Mouse (Mus musculus) lung, postnatal 36 days (tissue): ENCODE results near the gene Ly6g6e.
A peak's percentile ranks its signal among the peaks of the same experiment; 100 is the strongest.
"Not testable (repeated sequence)": the region's sequence is repeated elsewhere in the genome, so short reads cannot be mapped to it uniquely, and the experiment has no call there.

Experiments
- DNase-seq: peaks from one replicate; pipeline ENCODE4 v3.0.0; 2022; ENCODE audit warnings: mixed read lengths

Ly6g6e gene

DNA sequence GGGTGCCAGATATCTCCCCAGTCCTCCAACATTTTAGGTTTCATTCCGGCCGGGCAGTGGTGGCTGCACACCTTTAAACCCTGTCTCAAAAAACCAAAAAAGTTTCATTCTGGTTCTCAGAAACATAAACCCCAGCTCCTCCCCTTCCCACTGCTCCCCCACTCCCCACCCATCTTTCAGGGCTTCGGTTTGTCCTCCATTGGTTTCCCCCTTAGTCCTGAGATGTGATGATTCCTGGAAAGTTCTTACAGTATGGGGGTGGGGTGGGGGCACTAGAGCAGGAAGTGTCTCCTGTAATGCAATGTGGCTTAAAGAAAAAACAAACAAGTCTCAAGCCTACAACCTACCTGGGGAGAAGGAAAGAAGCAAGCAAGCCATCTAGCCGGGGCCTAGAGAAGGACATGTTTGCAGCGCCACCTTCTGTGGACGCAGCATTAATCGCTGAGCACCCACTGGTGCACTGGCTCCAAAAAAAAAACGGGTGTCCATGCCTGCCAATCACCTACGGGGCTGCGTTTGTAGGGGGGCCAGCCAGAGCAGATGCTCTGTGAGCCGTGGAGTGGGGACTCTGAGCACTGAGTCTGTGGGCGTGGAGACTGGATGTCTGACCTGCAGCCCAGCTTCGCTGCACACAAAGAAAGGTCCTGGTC lies 29.2 kb downstream of the Ly6g6e start:
- DNase-seq: peak; percentile 61

DNA sequence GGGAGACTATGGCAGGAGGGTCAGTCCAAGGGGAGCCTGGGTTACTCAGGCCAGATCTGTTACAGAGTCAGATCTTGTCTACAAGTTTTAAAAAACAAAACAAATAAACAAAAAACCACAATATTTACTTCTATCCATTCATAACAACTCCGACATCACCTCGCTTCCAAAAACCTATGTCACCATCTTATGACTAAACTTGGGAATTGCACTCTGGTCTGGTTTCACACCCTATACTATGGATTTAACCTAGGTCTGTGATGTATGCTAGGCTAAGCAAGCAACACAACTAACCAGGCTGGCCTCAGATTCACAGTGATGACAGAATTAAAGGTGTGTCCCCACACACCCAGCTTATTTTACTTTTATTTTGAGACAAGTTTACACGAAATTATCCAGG lies 29.8 kb downstream of the Ly6g6e start:
- no peak for DNase-seq

DNA sequence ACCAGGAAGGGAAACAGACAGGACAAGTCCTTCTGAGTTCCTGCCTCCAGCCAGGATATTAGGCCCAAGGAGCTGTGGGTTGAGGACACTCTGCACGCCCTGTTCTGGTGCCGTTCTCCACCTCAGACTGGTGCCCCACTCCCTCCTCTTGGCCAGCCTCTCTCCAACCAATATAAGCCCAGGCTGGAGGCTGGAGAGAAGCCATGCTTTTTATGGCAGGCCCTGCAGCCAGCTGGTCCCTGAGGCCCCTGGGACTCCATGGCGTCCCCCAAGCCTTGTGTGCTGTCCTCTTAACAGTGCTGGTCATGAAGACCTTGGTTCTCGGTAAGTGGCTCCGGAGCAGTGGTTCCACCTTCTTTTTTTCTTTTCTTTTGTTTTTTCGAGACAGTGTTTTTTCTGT lies 31.4 kb downstream of the Ly6g6e start, which contains the start of gene Ly6g5c:
TSS of gene Ly6g5c (plus strand) at position 183 of the 400 bp plus-strand sequence.
- DNase-seq: no peak

DNA sequence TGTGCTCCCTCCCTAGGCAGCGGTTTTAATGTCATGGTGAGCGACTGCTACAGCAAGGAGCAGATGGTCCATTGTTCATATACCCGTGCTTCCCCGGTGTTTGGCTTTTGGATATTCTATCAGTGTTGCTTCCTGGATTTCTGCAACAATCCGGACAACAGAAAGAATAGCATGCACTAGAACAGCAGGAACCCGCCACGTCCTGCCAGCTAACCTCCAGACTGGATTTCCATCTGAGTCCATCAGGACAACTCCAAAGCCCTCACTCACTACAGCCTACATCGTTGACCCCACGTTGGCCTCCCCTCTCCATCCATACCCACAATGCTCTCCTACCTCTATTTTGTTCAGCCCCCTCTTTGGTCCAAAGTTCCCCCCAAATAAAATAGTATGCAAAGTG lies 35.1 kb downstream of the Ly6g6e start:
- no peak for DNase-seq

DNA sequence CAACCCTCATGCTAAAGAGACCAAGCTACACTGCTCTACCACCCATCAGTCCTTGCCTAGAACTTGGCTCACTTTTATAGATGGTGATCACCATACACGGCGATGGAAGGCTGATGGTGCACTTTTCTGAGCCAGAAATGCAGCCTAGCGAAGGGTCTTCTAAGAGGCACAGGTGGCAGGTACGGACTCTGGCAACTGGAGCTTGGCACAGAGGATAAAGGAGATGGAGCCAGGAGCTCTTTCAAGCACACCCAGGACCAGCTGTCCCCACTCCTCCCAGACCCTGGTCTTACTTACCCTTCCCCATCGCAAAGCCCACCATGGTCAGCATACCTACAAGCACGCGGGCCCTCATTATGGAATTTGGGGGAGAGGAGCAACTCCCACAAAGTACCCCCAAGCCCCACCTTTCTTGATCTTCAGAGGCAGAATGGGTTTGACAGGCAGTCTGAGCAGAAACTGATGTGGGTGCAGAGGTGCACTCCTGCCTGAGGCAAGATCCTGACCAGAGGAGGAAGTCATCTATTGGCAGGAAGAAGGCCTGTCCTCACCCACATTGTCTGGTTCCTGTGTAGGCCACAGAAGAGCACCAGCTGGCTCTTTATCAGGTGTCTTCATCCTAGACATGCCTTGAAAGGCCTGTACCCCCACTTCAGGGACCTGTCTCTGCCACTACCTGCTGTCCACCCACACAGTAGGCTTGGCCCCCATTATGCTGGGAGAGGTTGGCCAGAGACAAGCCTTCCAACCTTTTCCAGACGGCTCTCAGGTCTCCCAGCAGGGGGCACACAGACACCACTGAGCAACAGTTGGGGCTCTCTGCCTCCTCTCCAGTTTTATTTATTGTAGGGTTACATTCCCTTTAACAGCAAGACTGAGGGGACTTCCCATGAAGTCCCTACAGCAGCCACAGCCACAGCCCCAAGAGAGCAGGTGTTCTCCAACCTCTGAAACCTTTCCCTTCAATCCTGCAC lies 38.6 kb downstream of the Ly6g6e start, which contains the start of gene Ly6g5b:
TSS of gene Ly6g5b (minus strand) at position 383 of the 974 bp plus-strand sequence.
- DNase-seq: peak; percentile 43

DNA sequence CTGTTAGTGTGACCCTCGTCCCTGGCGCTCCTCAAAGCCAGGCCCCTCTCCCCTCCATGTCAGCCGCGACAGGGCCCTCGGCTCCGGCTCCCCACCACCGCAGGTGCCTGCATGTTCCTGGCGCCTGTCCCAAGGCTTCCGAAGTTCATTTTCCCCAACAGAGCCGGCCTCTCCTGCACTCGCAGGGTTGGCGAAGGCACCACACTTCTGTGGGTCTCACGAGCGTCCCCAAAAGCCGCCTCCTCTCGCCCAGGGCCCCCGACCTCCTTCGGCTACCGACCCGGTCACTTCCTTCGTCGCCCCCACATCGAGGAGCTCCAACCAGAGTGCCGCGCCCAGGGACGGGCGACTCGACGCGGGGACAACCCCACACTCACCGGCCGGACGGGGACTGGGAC lies 44.0 kb downstream of the Ly6g6e start:
- DNase-seq: peak; percentile 20

DNA sequence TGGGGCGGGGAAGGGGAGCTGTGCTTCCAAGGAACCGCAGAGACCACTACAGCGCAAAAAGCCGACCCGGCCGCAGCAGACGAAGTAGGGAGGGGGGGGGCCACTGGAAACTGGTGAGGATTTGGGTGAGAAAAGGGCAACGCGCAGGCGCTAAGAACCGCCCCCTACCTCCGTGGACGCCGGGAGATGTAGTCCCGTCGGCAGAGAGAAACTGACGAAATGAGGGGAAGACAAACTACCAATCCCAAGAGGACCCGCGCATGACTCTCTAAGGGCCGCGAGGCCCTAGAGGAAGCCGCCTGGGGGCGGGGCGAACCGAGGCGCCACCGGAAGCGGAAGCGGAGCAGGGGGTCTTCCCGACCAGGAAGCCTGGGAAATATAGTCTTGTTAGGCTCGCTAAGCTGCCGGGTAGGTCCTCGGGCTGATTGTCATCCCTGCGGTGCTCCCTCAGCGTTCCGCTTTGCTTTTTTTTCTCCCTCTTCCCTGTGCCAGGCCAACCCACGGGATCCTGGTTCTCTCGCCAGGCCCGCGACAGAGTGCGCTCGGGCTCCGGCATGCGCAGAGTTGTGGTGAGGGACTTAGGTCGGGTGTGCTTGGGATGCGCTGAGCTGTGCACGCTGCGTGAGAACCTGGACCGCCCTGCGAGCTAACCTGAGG lies 44.6 kb downstream of the Ly6g6e start, which contains the start of gene Gpank1:
TSS of gene Gpank1 (plus strand) at position 313 of the 657 bp plus-strand sequence.
- peak; percentile 99 for DNase-seq

DNA sequence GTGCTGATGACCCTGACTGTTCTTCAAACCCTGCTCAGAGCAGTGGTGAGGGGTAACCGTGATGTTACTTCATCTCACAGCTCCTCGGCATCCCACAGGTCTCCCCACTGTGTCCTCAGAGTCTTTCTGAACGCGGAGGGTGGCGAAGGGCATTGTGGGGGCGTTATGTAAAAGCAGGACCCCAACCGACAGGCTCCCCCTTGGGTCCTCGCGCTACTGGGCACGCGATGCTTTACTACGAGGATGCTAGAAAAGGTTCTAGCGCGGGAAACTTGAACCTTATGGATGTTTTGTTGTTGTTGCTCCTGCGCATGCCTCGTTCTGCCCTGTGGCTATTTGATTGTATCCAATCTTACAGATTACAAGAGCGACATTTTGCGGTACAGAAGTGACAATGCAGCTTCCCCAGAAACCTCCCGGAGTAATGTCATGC lies 45.2 kb downstream of the Ly6g6e start, which contains the start of gene Csnk2b:
TSS of gene Csnk2b (minus strand) at position 183 of the 433 bp plus-strand sequence.
- DNase-seq: peak; percentile 60

DNA sequence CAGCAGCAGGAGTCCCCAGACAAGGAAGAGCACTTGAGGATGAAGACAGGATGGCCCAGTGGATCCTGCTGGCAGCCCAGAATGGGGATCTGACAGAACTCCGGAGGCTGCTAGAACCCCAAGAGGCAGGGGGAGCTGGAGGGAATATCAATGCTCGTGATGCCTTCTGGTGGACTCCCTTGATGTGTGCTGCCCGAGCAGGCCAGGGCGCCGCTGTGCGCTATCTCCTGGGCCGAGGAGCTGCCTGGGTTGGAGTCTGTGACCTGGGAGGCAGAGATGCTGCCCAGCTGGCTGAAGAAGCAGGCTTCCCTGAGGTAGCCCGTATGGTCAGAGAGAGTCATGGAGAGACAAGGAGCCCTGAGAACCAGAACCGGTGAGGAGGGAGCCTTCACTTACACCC lies 46.6 kb downstream of the Ly6g6e start:
- DNase-seq: not testable (repeated sequence)

DNA sequence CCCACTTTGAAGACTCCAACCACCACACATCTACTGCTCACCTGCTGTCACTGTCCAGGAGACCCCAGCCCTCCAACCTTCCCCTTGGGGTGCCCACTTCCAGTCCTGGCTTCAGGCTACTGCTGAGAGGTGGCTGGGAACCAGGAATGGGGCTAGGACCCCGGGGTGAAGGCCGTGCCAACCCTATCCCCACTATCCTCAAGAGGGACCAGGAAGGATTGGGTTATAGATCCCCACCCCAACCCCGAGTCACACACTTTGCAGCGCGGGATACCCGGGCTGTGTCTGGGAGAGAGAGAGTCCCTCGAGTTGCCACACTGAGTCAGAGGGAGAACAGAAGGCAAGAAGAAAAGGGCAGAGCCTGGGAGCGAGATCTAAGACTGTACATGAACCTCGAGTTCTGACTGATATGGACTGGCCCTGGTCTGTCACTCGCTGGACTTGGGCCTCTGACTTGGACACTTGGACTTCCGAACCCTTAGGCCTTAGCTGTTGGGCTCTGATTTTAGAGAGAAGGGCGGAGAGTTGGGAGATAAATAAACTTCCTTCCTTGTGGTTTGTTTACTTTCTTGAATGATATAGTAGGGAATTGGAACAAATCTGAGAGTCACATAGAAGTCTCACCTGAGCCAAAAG lies 47.7 kb downstream of the Ly6g6e start:
- DNase-seq: not testable (repeated sequence)

DNA sequence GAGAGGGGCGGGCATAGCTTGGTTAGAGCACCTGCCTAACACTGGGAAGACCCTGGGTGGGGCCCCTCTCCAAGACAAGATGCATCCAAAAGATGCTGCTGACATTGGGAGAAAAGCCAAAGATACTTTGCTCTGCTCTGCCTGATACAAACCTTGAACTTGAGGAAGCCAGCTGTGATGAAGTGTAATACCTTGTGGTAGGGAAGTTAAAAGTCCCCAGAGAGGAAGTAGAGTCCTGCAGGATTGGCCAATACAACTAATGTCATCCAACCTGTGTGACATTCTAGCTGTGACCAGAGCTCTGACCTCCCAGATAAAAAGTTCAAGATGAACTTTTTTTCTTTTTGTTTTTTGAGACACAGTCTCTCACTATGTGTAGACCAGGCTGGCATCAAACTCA lies 48.4 kb downstream of the Ly6g6e start:
- DNase-seq: peak; percentile 15

DNA sequence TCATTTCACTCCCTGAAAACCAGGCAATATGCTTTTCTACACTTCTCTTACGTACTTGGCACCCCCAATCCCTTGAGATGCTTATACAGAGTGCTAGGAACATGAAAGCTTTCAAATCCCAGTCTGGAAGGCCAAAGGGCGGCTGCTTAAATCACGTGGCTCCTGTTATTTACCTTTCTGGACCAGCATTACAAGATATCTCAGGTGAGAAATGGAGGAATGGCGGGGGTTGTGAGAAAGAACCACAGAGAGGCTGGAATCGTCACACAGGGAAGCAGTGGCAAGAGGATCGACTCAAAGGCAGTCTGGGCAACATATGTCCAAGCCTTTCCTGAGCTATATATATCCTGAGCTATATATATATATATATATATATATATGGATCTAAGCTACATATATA lies 48.9 kb downstream of the Ly6g6e start:
- peak; percentile 34 for DNase-seq

DNA sequence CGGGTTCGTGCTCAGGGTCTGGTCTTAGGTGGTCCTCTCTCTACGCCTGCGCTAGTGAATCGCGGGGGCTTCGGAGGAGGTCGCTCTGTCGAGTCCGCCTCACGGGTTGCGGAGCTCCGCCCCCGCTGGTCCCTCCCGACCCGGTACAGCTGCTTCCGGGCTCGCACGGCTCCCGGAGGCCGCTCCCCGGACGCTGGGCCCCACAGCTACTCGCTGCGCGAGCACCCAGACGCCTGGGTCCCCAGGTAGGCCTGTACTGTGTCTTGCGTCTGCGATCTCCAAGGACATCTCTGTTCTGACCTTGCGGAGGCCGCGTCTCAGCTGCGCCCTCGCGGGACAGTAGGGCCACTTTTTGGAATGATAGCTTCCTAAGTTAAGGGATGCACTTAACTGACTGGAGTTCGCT lies 49.5 kb downstream of the Ly6g6e start, which contains the start of gene D17H6S53E:
TSS of gene D17H6S53E (plus strand) at position 168 of the 406 bp plus-strand sequence.
- DNase-seq: peak; percentile 84

DNA sequence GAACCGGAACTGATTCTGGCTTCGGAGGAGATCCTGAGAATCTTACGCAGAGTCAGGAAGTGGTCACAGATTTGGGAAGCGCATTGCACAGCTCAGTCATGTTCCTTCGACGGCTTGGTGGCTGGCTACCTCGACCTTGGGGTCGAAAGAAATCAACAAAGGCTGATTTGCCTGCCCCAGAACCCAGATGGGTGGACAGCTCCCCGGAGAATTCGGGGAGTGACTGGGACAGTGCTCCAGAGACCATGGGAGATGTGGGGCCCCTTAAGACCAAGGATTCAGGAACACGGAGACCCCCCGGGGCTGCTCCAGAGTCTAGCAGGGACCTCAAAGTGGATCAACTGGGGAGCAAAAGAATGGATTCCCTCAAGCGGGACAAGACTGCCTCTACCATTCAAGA lies 50.3 kb downstream of the Ly6g6e start:
- DNase-seq: peak; percentile 45
